Mouse (Mus musculus) liver, postnatal 0 days (tissue): ENCODE results near the gene Tspan18.

Experiments used
- CTCF ChIP-seq: sonication (generic); IDR thresholded peaks from 2 replicates; pipeline ENCODE4 v1.5.1; 2016; ENCODE audit warnings: antibody characterized with exemption, low read depth
- EP300 ChIP-seq: IDR thresholded peaks from 2 replicates; pipeline ENCODE4 v1.6.1; 2016; ENCODE audit warnings: antibody characterized with exemption, low read depth, mild to moderate bottlenecking

- no peak for TF ChIP-seq CTCF
- TF ChIP-seq EP300, result no peak
Observed at GRCm38 (mm10) chr2:93191488-93192181, 142.7 kb downstream of the Tspan18 start.
